Mouse (Mus musculus) limb, embryonic 15.5 days (tissue): ENCODE results near the gene Col9a1. TPM values are rescaled to one million over a fixed set of nuclear protein-coding genes. Genes with fewer than 3 reads are reported as not detected.

ENCODE experiments used
- ATAC-seq: fragments of 200-750 bp; cut with Nextera tagmentation; 2 replicates; pipeline ENCODE4 v1.8.0; 2017; ENCODE audit warnings: low read depth, moderate TSS enrichment; ENCODE audit not compliant: insufficient number of reproducible peaks, low FRiP score, low TSS enrichment
- H3K27ac ChIP-seq: fragments of 300-500 bp; sonication (generic); 2 replicates; pipeline ENCODE4 v1.5.1; 2015; ENCODE audit warnings: moderate library complexity, mild to moderate bottlenecking, inconsistent platforms
- H3K27me3 ChIP-seq: fragments of 300-500 bp; sonication (generic); 2 replicates; pipeline ENCODE4 v1.6.1; 2015; ENCODE audit warnings: inconsistent platforms
- H3K36me3 ChIP-seq: fragments of 300-500 bp; sonication (generic); 2 replicates; pipeline ENCODE4 v1.6.1; 2015; ENCODE audit warnings: inconsistent platforms
- H3K4me1 ChIP-seq: fragments of 300-500 bp; sonication (generic); 2 replicates; pipeline ENCODE4 v1.6.1; 2015; ENCODE audit warnings: inconsistent platforms
- H3K4me2 ChIP-seq: fragments of 300-500 bp; sonication (generic); 2 replicates; pipeline ENCODE4 v1.6.1; 2015; ENCODE audit warnings: mild to moderate bottlenecking, inconsistent platforms
- H3K4me3 ChIP-seq: fragments of 300-500 bp; sonication (generic); 2 replicates; pipeline ENCODE4 v1.5.1; 2015; ENCODE audit warnings: mild to moderate bottlenecking, inconsistent platforms
- H3K9ac ChIP-seq: fragments of 300-500 bp; sonication (generic); 2 replicates; pipeline ENCODE4 v1.6.1; 2015; ENCODE audit warnings: inconsistent platforms
- H3K9me3 ChIP-seq: fragments of 300-500 bp; sonication (generic); 2 replicates; pipeline ENCODE4 v1.6.1; 2016; ENCODE audit warnings: inconsistent platforms
- WGBS: fragments of 180-500 bp; shearing (Covaris S2); methylation state at CpG from one replicate; pipeline ENCODE4 v1.1.7; 2015; 5-methylcytosine and 5-hydroxymethylcytosine counted together
- polyA plus RNA-seq: library from polyadenylated mRNA; unstranded; fragments of >200 nt; fragmentation: Nextera tagmentation; extraction: Ambion mirVana; gene quantifications from 2 replicates; pipeline ENCODE4 v1.2.1, GENCODE M21; 2015

The Col9a1 gene
- polyA plus RNA-seq, 1 experiment from 2014 or later = 178 TPM

DNA sequence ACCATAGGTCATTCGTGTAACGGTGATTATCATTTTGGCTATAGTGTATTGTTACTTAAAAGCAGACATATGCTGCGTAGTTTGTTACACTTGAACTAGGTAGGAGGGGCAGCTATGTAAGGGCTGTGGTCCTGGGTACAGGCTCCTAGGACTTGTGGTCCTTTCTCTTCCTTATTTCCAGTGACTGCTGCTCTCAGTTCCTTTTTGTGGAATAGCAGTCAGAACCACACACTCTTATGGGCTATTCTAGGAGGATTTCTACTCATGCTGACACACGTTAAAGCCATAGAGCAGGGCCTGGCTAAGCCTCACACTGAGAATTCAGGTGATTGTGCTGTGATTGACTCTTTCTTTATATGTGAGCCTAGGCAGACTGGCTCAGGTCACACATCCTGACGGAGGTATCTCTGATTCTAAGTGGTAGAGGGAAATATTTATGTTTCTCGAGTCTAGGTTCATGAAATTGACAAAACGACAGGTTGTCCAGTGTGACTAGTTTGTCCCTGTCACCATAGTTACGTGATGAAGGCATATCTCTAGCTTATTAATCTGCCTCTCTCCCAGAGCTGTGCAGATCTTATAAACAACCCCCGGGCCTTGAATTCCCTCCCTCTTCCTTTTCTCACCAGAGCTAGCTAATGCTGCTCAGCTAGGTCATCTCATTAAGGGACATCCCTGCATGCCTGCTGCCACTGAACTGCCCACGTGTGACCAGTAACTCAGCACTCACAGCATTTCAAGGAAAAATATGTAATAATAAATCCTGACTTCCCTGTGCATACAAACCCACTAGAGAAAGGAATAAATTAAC, 71.1 kb downstream of the Col9a1 start:
- H3K27me3 ChIP-seq = no peaks in the 10 kb centered on the region
- ATAC-seq = no peak

DNA sequence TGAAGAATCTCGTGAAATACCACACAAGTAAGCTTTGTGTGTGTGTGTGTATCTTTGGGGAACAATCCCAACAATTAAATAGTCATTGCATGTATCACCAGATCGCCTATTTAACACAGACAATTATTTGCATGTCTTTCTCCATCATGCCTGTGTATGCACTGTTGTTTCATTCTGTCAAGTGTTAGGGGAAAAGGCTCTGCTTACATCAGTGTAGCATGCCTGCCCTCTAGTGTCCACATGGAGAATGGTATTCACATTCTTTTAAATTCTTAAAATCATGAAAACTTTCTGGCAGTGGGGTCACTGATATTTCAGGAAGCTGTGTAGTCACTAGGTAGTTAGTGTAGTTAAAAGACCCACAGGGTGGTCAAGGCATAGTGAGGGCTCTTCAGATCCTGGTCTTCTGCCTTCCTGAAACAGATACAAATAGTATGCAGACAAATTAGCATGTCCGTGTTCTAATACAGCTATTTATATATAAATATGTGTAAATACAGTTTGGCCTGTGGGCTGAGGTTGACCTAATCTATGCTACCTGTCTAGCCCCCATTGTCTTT, 71.8 kb downstream of the Col9a1 start:
- 44% methylated on average over 3 of the region's 3 CpGs for WGBS
- H3K4me3 ChIP-seq = no peak overlapping the region
- no peak overlapping the region for H3K9ac ChIP-seq
- H3K36me3 ChIP-seq = no peaks in the 10 kb centered on the region
- no peaks in the 10 kb centered on the region for H3K4me1 ChIP-seq
- H3K27me3 ChIP-seq = no peaks in the 10 kb centered on the region
- no peak overlapping the region for H3K4me2 ChIP-seq
- H3K9me3 ChIP-seq = no peaks in the 10 kb centered on the region
- no peak overlapping the region for H3K27ac ChIP-seq
- ATAC-seq = no peak

More for the DNA sequence above, 71.1 kb downstream of the Col9a1 start:
- no peak overlapping the region for H3K4me2 ChIP-seq
- H3K4me3 ChIP-seq = no peak overlapping the region
- H3K9me3 ChIP-seq = no peaks in the 10 kb centered on the region
- H3K36me3 ChIP-seq = no peaks in the 10 kb centered on the region
- no peak overlapping the region for H3K27ac ChIP-seq
- 69% methylated on average over 10 of the region's 10 CpGs for WGBS
- no peak overlapping the region for H3K9ac ChIP-seq
- H3K4me1 ChIP-seq = no peaks in the 10 kb centered on the region

DNA sequence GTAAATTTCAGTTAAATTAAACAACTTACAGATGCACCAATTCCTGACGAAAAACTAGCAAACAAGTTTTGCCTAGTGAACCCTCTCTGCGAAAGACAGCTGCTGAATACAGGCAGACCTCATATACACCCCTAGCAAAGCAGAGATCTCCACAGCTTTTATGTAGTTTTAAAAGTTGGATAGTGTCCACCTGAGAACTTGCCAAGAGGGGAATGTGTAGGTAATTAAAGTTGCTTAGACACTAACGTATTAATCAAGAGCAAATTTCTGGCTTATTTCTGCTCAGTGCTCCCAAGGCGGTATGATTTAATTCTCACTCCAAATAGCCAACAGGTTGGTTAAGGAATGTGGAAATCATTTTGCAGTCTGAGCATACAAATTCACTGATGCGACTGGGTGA, 80.6 kb downstream of the Col9a1 start:
- no peak overlapping the region for H3K4me3 ChIP-seq
- H3K9ac ChIP-seq = no peak overlapping the region
- no peak overlapping the region for H3K27ac ChIP-seq
- 47% methylated on average over 5 of the region's 5 CpGs for WGBS
- H3K4me1 ChIP-seq = no peaks in the 10 kb centered on the region
- ATAC-seq = no peak
- no peak overlapping the region for H3K4me2 ChIP-seq
- H3K27me3 ChIP-seq = no peaks in the 10 kb centered on the region
- H3K36me3 ChIP-seq = no peaks in the 10 kb centered on the region
- no peaks in the 10 kb centered on the region for H3K9me3 ChIP-seq

DNA sequence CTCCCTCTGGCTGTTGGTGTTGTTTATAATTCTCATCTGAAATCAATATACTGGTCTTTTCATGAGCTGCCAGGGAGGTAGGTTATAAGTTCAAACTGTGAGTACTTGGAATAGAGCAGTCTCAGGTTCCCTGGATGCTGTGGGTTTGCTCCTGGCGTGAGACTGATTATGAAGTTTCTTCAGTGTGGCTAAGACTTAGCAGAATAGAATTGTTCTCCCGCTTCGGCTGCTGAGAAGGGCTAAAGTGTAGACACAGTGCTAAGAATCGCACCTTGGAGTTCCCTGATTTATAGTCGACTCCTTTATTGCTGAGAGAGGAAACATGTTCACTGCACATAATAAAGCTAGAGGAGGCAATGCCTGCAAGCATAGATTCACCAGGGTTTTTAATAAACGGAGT, 82.0 kb downstream of the Col9a1 start:
- no peak overlapping the region for H3K27ac ChIP-seq
- H3K36me3 ChIP-seq = no peaks in the 10 kb centered on the region
- WGBS = 27% methylated on average over 6 of the region's 6 CpGs
- H3K9me3 ChIP-seq = no peaks in the 10 kb centered on the region
- H3K9ac ChIP-seq = no peak overlapping the region
- H3K4me1 ChIP-seq = no peaks in the 10 kb centered on the region
- no peaks in the 10 kb centered on the region for H3K27me3 ChIP-seq
- no peak overlapping the region for H3K4me2 ChIP-seq
- no peak for ATAC-seq
- H3K4me3 ChIP-seq = no peak overlapping the region

DNA sequence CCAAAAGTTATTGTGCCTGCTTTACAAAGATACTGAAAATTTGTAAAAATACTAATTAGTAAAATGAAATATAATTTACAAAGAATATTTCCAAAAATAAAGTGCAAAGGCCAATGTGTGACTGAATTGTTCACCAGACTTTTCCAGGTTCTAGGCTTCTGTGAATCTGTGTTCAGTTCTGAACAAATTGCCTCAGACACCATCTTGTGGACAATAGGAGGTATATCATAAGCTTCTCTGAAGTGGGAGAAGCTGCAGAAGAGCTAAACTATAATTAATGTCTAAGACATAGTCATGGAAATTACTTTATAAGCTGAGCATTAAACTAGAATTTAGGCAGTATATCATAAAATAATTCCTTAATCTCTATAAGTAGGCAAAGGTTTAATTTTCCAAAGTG, 83.8 kb downstream of the Col9a1 start:
- no peaks in the 10 kb centered on the region for H3K36me3 ChIP-seq
- no peak overlapping the region for H3K4me2 ChIP-seq

DNA sequence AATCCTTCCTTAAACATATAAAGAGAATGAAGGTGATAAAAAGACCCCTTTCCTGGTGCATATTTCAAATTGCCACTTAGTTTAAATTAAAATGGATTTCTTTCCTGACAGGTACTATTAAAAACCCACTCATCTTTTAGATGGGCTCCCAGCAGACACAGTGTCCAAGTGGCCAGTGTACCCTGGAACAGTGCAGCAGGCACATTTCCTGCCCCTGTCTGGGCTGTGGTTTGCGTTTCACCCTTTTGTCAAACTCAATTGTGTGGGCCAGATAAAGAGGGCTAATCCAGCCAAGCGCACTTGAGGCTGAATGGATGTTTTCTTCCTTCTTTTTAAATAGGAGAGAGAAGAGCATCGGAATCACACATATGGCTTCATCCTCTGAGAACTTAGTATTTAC, 89.6 kb downstream of the Col9a1 start:
- ATAC-seq = no peak

More for the DNA sequence above, 83.8 kb downstream of the Col9a1 start:
- no peaks in the 10 kb centered on the region for H3K27me3 ChIP-seq
- ATAC-seq = no peak
- H3K9me3 ChIP-seq = no peaks in the 10 kb centered on the region
- H3K4me1 ChIP-seq = no peaks in the 10 kb centered on the region
- no peak overlapping the region for H3K27ac ChIP-seq
- H3K9ac ChIP-seq = no peak overlapping the region
- no peak overlapping the region for H3K4me3 ChIP-seq

DNA sequence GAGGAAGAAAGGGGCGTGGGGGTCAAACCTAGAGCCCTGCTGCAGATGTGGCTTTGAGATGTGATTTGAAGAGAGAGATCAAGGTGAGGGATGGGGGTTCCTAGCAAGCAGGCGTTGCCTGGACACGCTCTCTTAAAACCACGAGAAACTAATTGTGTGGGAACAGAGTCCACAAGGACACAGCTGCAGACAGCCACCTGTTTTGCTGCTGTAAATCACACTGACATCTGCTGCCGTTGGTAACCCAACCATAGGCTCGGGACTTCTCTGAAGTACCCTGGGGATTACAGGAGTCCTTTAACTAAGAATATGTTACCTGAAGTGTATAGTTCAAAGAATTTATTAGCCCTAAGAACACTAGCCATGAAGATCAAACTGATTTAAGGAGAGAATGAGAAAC, 109.0 kb downstream of the Col9a1 start:
- no peak for ATAC-seq
- H3K36me3 ChIP-seq = no peaks in the 10 kb centered on the region
- H3K9me3 ChIP-seq = no peaks in the 10 kb centered on the region
- peaks cover 6% of the 10 kb centered on the region; the same call in 1 of the 2 replicates for H3K4me1 ChIP-seq
- H3K27me3 ChIP-seq = no peaks in the 10 kb centered on the region
- H3K4me2 ChIP-seq = no peak overlapping the region
- H3K4me3 ChIP-seq = no peak overlapping the region
- WGBS = 14% methylated on average over 6 of the region's 6 CpGs
- H3K27ac ChIP-seq = no peak overlapping the region
- H3K9ac ChIP-seq = no peak overlapping the region

More for the DNA sequence above, 89.6 kb downstream of the Col9a1 start:
- H3K27me3 ChIP-seq = no peaks in the 10 kb centered on the region
- WGBS = 77% methylated on average over 3 of the region's 3 CpGs
- no peaks in the 10 kb centered on the region for H3K9me3 ChIP-seq
- H3K9ac ChIP-seq = no peak overlapping the region
- H3K4me2 ChIP-seq = no peak overlapping the region
- no peaks in the 10 kb centered on the region for H3K4me1 ChIP-seq
- H3K27ac ChIP-seq = no peak overlapping the region
- H3K4me3 ChIP-seq = no peak overlapping the region
- no peaks in the 10 kb centered on the region for H3K36me3 ChIP-seq

DNA sequence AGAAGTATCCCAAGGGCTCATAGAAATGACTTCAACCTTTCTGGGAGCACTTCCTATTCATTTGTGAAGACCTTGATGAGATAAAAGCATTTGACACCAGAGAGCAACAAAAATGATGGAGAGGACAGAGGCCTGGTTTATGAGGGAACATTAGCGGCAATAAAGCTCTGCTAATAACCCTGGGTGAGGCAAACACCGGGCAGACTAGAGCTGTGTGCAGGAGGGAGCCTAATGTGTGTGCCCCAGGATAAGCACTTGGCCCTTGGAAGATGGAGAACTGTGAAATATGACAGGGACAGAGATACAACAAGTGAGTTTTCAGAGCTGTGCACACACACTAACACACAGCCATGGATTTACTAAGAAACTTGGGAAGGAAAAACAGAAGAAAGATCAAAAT, 115.1 kb downstream of the Col9a1 start:
- H3K4me1 ChIP-seq = no peaks in the 10 kb centered on the region
- H3K9me3 ChIP-seq = no peaks in the 10 kb centered on the region
- ATAC-seq = no peak
- H3K4me3 ChIP-seq = no peak overlapping the region
- no peak overlapping the region for H3K4me2 ChIP-seq
- H3K9ac ChIP-seq = no peak overlapping the region
- WGBS = 15% methylated on average over 2 of the region's 2 CpGs
- H3K27ac ChIP-seq = no peak overlapping the region
- H3K27me3 ChIP-seq = no peaks in the 10 kb centered on the region
- H3K36me3 ChIP-seq = no peaks in the 10 kb centered on the region

DNA sequence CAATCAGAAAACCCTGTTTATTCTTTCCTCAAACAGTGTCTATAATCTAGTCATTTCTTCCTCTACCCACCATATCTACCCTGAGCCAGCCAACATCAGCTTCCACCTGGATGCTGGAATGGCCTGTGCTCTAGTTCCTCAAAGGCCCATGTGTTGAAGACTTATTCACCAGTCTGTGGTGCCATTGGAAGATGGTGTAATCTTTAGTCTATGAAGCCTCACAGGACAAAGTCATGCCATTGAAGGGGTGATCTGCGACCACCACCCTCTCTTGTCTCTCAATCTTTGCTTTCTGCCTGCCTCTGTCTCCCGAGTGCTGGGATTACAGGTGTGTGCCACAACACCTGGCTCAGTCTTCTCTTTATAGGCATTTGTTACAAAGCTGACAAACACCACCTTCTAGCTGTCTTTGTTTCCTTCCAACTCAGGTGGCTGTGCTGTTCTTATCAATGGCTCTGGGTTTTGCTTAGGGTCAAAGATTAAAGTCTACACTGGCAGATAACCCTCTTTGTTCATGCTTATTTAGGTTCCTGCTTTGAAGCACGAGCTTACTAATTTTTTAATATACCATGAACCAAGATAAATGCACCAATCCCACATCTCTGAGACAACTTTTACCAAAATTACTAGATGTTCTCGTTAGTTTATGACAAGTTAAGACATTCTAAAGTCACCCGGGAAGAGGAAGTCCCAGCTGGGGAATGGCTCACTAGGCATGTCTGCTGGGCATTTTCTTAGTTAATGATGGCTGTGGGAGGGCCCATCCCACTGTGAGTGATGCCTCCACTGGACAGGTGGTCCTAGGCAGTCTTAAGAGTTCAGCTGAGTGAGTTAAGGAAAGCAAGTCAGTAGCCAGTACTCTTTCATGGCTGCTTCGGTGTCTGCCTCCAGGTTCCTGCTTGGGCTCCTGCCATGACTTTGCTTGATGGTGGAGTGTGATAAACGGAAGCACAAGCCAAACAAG, 117.9 kb downstream of the Col9a1 start:
- Histone ChIP-seq H3K36me3 (no peaks in the 10 kb centered on the region), H3K27ac (no peak overlapping the region), H3K27me3 (no peaks in the 10 kb centered on the region), H3K4me3 (no peak overlapping the region), H3K4me1 (no peaks in the 10 kb centered on the region), H3K9ac (no peak overlapping the region), H3K9me3 (no peaks in the 10 kb centered on the region), H3K4me2 (no peak overlapping the region)
- ATAC-seq = no peak
- WGBS = 71% methylated on average over 7 of the region's 7 CpGs

DNA sequence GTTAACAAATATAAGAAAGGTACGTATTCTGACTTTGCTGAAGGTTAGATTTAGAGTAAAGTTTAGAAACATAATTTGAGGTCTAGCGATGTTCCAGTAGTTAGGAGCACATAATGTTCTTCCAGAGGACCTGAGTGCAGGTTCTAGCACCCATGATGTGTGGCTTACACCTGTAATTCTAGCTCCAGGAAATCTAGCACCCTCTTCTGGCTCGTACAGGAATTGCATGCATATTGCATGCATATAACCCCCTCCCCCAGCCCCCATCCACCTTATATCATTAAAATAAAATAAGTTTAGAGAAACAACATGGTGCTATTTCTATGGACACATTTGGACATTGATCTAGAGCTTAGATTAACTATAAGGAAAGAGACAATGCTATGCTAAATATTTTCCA, 123.3 kb downstream of the Col9a1 start:
- 85% methylated on average over 3 of the region's 3 CpGs for WGBS
- no peak for ATAC-seq

More for the DNA sequence above, 123.3 kb downstream of the Col9a1 start:
- no peaks in the 10 kb centered on the region for H3K4me1 ChIP-seq
- no peaks in the 10 kb centered on the region for H3K27me3 ChIP-seq
- H3K36me3 ChIP-seq = no peaks in the 10 kb centered on the region
- no peak overlapping the region for H3K4me3 ChIP-seq
- no peak overlapping the region for H3K27ac ChIP-seq
- no peak overlapping the region for H3K4me2 ChIP-seq
- H3K9ac ChIP-seq = no peak overlapping the region
- H3K9me3 ChIP-seq = no peaks in the 10 kb centered on the region
